Mouse (Mus musculus): ENCODE measurements at regions not wholly inside any gene's neighbourhood (a gene's known extent, or its start where the extent isn't known, plus 50 kb on each side); places are given as distances from the start of the nearest gene placed in this dataset.

DNA sequence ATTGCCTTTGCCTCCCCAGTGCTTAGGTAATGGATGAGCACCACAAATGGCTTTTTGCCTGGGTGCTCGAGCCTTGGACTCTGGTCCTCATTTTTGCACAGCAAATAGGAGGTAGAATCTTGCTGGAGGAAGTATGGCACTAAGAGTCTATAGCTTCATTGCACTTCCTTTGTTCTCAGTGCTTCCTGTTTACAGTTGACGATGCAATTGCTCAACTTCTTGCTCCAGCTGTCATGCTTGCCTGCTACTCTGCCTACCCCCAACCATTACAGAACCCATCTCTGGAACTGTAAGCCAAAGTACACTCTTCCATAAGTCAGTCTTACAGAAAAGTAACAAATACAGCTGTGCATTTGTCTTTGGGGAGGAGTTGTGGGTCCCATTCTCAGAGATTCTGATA, 79.8 kb upstream of the Slc7a14 start:
- DNase-seq (ENCODE audit: low spot score), result no peak

DNA sequence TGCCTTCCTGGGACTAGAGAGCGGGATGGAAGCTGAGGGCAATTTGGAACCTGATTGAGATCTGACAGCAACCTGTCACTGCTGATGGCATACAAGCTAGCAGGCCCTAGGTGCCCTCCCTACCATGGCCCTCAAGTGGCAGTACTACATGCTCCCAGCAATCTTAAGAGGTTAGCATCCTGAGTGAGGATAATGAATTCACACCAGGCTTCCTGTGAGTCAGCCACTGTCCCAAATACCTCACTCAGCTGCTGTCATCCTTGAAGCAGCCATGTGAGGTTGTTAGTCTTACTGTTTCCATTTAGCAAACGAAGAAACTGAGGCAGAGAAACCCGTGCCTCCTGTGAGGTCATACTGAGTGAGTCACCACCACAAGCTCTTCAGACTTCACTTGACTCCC, 65.5 kb upstream of the Slc7a14 start:
- DNase-seq (ENCODE audit: low spot score), result no peak

DNA sequence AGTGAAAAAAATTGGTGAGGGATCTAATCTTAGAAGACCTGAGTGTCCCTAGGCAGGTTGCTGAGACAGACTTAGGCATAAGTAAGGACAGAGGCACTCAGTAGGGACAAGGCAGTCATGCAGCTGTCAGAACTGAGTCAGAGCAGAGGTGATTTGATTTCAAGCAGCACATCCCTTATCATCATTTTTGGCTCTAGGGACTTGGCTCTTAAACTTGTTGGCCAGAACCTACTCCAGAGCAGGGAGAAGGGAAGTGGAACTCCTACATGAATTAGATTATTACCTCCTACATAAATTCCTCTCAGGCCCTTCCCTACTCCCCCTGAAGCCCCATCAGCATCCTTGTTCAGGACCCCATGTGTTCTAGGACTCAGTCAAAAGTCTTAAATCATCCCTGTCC, 63.9 kb upstream of the Slc7a14 start:
- DNase-seq (ENCODE audit: low spot score), result no peak

DNA sequence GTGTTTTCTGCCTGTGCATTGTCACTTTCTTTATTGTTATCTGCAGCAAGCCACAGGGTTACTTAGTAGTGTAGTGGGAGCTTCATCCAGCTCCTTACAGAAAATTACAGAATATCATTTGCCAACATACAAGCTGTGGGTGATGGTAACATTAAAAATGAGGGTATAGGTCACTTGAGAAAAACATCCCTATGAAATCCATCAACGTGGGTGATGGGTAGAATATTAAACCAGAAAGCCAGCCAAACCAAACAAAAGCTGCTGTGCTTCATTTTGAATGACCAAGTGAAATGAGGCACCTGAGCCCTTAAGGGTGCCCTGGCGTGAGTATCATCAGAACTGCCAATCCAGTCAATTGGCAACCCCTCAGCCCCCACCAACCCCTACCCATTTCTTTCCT, 58.1 kb upstream of the Slc7a14 start:
- DNase-seq (ENCODE audit: low spot score), result no peak
